Mouse (Mus musculus) spleen, postnatal 4 days (tissue): Measurements from ENCODE around the gene Prune2.

Experiments used
- DNase-seq, 2 experiments: peaks; one replicate each; pipeline ENCODE4 v3.0.0; 2022; ENCODE audit warnings: low spot score in 2 of 2

The Prune2 gene

DNA sequence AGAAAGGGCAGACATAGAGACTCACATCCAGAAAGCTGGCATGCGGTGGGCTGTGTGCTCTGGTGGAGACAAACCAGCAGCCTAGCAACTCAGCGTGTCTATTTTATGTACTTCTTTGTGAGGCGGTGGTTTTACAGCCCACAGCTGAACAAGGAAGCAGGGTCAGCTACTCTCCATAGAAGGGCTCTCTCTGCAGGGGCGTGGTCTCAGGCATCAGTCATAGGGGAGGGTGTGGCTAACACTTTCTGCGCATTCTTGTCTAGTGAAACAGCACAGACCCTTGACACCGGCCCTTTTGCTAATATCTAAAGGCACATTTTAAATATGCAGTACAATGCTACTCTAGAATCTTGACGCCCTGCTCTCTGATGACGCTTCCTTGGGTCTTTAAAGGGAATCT lies 300.5 kb downstream of the Prune2 start:
- DNase-seq, result peak; percentile 33 to 67

DNA sequence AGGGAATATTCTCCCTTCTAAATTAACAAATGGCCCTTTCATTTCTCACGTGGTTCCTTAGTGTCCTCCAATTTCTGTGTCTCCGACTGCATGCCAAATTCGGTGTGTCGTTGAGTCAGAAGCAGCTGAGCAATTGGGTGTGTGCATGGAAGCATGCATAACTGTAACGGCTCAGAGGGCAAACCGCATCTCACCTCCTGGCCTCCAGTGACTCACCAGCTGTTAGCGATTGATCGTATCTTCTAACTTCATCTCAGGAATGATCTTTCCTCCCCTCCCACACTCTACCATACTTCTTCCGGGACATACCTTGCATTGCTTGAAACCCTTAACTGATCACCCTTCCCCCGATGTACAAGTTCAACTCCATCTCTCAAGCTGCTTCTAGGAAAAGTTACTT lies 300.9 kb downstream of the Prune2 start:
- no peak for DNase-seq

- DNase-seq, result no peak
These were observed 307.3 kb downstream of the Prune2 start for GRCm38 (mm10) chr19:17263181-17263580.

GRCm38 (mm10) chr19:17263679-17264370 lies 307.9 kb downstream of the Prune2 start:
- no peak for DNase-seq

- no peak for DNase-seq
These were observed 308.7 kb downstream of the Prune2 start for GRCm38 (mm10) chr19:17264481-17265196.

GRCm38 (mm10) chr19:17268669-17269068 lies 312.8 kb downstream of the Prune2 start:
- no peak for DNase-seq

- DNase-seq, result no peak
These were observed 315.3 kb downstream of the Prune2 start for GRCm38 (mm10) chr19:17271179-17271622.

GRCm38 (mm10) chr19:17272988-17273387 lies 317.1 kb downstream of the Prune2 start:
- no peak for DNase-seq
